Mouse (Mus musculus) forebrain, embryonic 11.5 days (tissue): ENCODE results near the gene Aoc2. TPM values are rescaled to one million over a fixed set of nuclear protein-coding genes. Genes with fewer than 3 reads are reported as not detected.

Experiments used
- ATAC-seq: fragments of 200-750 bp; cut with Nextera tagmentation; replicated peaks from 2 replicates; pipeline ENCODE4 v1.8.0; 2017; ENCODE audit warnings: moderate TSS enrichment; ENCODE audit not compliant: low FRiP score
- DNase-seq: peaks from one replicate; pipeline ENCODE4 v3.0.0-alpha.2; 2017; ENCODE audit warnings: low spot score
- H3K27ac ChIP-seq: fragments of 300-500 bp; sonication (generic); 2 replicates; pipeline ENCODE4 v1.5.1; 2014; ENCODE audit warnings: low read depth, low read length
- H3K27me3 ChIP-seq: fragments of 300-500 bp; sonication (generic); 2 replicates; pipeline ENCODE4 v1.6.1; 2014; ENCODE audit warnings: mild to moderate bottlenecking, low read length, mixed read lengths; ENCODE audit not compliant: control insufficient read depth, insufficient read depth
- H3K36me3 ChIP-seq: fragments of 300-500 bp; sonication (generic); 2 replicates; pipeline ENCODE4 v1.6.1; 2014; ENCODE audit warnings: mild to moderate bottlenecking, low read length, moderate library complexity, mixed read lengths; ENCODE audit not compliant: control insufficient read depth, insufficient read depth
- H3K4me1 ChIP-seq: fragments of 300-500 bp; sonication (generic); replicated peaks from 2 replicates; pipeline ENCODE4 v1.6.1; 2014; ENCODE audit warnings: low read length, mixed read lengths; ENCODE audit not compliant: control insufficient read depth, insufficient read depth
- H3K4me2 ChIP-seq: fragments of 300-500 bp; sonication (generic); 2 replicates; pipeline ENCODE4 v1.6.1; 2014; ENCODE audit warnings: low read depth, mild to moderate bottlenecking, low read length, moderate library complexity, mixed read lengths; ENCODE audit not compliant: severe bottlenecking
- H3K4me3 ChIP-seq: fragments of 300-500 bp; sonication (generic); 2 replicates; pipeline ENCODE4 v1.5.1; 2014; ENCODE audit warnings: low read depth, low read length
- H3K9ac ChIP-seq: fragments of 300-500 bp; sonication (generic); 2 replicates; pipeline ENCODE4 v1.6.1; 2014; ENCODE audit warnings: low read length
- H3K9me3 ChIP-seq: fragments of 300-500 bp; sonication (generic); 2 replicates; pipeline ENCODE4 v1.6.1; 2016; ENCODE audit warnings: low read length, mixed read lengths; ENCODE audit not compliant: control insufficient read depth
- WGBS: fragments of 180-500 bp; shearing (Covaris S2); extraction: QIAGEN DNeasy Blood & Tissue Kit; methylation state at CpG from one replicate; pipeline ENCODE4 v1.1.7; 2014; 5-methylcytosine and 5-hydroxymethylcytosine counted together
- polyA plus RNA-seq: library from polyadenylated mRNA; unstranded; fragments of >200 nt; fragmentation: Nextera tagmentation; extraction: Ambion mirVana; gene quantifications from 2 replicates; pipeline ENCODE4 v1.2.1, GENCODE M21; 2014

The Aoc2 gene
- polyA plus RNA-seq, 1 experiment from 2014 or later: 3.1 TPM

- Histone ChIP-seq H3K27me3 (peaks cover 5% of the 10 kb centered on the region; the same call in 1 of the 2 replicates), H3K27ac (no peak overlapping the region), H3K4me1 (peaks cover 3% of the 10 kb centered on the region), H3K4me2 (no peak overlapping the region), H3K4me3 (no peak overlapping the region), H3K9me3 (no peaks in the 10 kb centered on the region), H3K9ac (no peak overlapping the region), H3K36me3 (peaks cover 3% of the 10 kb centered on the region; the same call in 1 of the 2 replicates)
- peak; percentile 55 for DNase-seq
- no peak for ATAC-seq
- 14% methylated on average over 5 of the region's 5 CpGs for WGBS
Measured at GRCm38 (mm10) chr11:101282896-101283295, 42.0 kb upstream of the Aoc2 start.

DNA sequence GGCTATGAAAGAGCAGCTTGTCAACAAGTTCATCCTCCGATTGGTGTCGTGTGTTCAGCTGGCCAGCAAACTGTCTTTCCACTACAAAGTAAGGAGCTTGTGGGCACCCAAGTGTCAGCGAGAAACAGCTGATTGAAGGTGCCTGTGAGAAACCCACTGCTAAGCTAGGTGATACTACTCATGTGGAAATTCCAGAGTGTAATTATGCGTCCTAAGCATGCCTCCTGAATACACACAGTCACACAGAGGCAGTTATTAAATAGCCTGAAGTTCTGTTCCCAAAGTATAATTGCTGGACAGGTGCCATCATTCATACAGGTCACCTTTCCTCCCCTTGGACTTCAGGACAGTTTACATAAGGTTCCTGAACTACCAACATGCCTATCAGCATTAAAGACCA lies 41.1 kb upstream of the Aoc2 start:
- no peak overlapping the region for H3K9ac ChIP-seq
- ATAC-seq (no peak), DNase-seq (no peak)
- peaks cover 3% of the 10 kb centered on the region; the same call in 1 of the 2 replicates for H3K36me3 ChIP-seq
- peaks cover 2% of the 10 kb centered on the region; the same call in 1 of the 2 replicates for H3K4me1 ChIP-seq
- no peaks in the 10 kb centered on the region for H3K9me3 ChIP-seq
- H3K4me2 ChIP-seq: no peak overlapping the region
- 75% methylated on average over 4 of the region's 4 CpGs for WGBS
- no peak overlapping the region for H3K4me3 ChIP-seq
- no peak overlapping the region for H3K27ac ChIP-seq
- H3K27me3 ChIP-seq: peaks cover 5% of the 10 kb centered on the region; the same call in 1 of the 2 replicates

DNA sequence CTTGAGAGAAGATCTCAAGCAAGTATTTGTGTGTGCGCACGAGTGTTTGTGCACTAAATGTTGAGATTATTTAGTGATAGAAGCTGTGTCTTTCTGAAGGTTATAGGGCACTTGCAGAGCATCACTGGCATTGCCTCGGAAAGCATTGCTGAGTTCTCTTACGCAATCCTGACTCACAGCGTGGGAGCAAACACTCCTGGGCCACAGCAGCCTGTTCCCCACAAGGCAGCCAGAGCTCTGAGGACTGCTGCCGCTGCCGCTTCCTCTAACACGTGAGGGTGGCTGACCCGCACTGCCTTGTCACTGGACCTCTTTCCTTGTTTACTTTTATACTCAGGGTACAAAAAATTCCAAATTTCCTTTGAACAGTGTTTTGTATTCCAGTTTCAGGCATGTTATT lies 37.6 kb upstream of the Aoc2 start:
- WGBS: 90% methylated on average over 9 of the region's 9 CpGs
- DNase-seq (no peak), ATAC-seq (no peak)
- Histone ChIP-seq H3K4me2 (no peak overlapping the region), H3K36me3 (peaks cover 8% of the 10 kb centered on the region; the same call in 1 of the 2 replicates), H3K4me3 (no peak overlapping the region), H3K9me3 (no peaks in the 10 kb centered on the region), H3K27me3 (0 out of 2 replicates have a peak, but pooled peaks cover under 1% of the 10 kb centered on the region), H3K4me1 (0 out of 2 replicates have a peak, but pooled peaks cover 2% of the 10 kb centered on the region), H3K27ac (no peak overlapping the region), H3K9ac (no peak overlapping the region)

- Histone ChIP-seq H3K4me2 (no peak overlapping the region), H3K9ac (no peak overlapping the region), H3K27me3 (no peaks in the 10 kb centered on the region), H3K4me3 (no peak overlapping the region), H3K36me3 (peaks cover 8% of the 10 kb centered on the region), H3K27ac (no peak overlapping the region), H3K4me1 (no peaks in the 10 kb centered on the region), H3K9me3 (no peaks in the 10 kb centered on the region)
- DNase-seq (no peak), ATAC-seq (no peak)
- 93% methylated on average over 8 of the region's 8 CpGs for WGBS
Measured at GRCm38 (mm10) chr11:101291231-101291630, 33.6 kb upstream of the Aoc2 start.

DNA sequence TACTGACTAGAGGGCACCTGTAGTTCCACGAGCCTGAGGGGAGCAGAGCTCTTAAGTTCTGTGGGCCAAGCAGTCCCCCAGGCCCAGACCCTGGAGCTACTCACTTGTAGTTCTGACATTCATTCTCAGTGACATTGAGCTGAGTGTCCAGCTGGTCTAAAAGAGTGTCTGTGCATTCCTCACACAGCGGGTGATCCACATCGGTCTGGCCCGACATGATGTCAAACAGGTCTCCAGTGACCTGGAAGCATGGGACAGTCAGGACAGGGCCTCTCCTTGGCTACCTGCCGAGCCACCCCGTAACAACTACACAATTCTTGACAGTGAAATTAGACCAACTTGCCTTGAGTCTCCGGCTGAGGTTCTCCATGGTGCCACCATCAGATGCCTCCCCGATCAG lies 29.7 kb upstream of the Aoc2 start:
- 89% methylated on average over 8 of the region's 8 CpGs for WGBS
- no peak overlapping the region for H3K4me3 ChIP-seq

DNA sequence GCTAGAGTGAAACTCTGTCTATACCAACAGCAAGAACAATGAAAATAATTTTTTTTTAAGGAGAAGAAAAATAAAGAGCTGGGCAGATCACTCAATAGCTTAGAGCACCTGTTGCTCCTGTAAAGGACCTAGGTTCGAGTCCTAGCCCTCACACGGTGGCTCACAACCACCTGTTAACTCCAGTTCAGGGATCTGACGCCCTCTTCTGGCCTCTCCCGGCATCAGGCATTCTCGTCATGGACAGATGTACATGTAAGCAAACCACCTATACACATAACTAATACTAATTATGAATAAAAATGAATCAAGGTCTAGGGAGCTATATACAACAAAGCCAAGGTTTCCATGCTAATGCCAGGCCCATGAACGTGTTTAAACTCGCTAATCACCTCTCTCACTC lies 24.0 kb upstream of the Aoc2 start:
- H3K4me1 ChIP-seq: peaks cover 8% of the 10 kb centered on the region
- no peak overlapping the region; the same call in 1 of the 2 replicates for H3K4me3 ChIP-seq
- H3K9me3 ChIP-seq: no peaks in the 10 kb centered on the region
- 65% methylated on average over 7 of the region's 7 CpGs for WGBS
- H3K4me2 ChIP-seq: peak overlapping the region; percentile 99
- H3K36me3 ChIP-seq: no peaks in the 10 kb centered on the region
- no peak overlapping the region for H3K27ac ChIP-seq
- ATAC-seq (no peak), DNase-seq (no peak)
- H3K27me3 ChIP-seq: no peaks in the 10 kb centered on the region
- no peak overlapping the region for H3K9ac ChIP-seq

More for the DNA sequence above, 29.7 kb upstream of the Aoc2 start:
- Histone ChIP-seq H3K36me3 (peaks cover 2% of the 10 kb centered on the region), H3K4me1 (no peaks in the 10 kb centered on the region), H3K27ac (no peak overlapping the region), H3K4me2 (no peak overlapping the region), H3K27me3 (no peaks in the 10 kb centered on the region), H3K9me3 (no peaks in the 10 kb centered on the region), H3K9ac (no peak overlapping the region)
- DNase-seq: no peak
- no peak for ATAC-seq

DNA sequence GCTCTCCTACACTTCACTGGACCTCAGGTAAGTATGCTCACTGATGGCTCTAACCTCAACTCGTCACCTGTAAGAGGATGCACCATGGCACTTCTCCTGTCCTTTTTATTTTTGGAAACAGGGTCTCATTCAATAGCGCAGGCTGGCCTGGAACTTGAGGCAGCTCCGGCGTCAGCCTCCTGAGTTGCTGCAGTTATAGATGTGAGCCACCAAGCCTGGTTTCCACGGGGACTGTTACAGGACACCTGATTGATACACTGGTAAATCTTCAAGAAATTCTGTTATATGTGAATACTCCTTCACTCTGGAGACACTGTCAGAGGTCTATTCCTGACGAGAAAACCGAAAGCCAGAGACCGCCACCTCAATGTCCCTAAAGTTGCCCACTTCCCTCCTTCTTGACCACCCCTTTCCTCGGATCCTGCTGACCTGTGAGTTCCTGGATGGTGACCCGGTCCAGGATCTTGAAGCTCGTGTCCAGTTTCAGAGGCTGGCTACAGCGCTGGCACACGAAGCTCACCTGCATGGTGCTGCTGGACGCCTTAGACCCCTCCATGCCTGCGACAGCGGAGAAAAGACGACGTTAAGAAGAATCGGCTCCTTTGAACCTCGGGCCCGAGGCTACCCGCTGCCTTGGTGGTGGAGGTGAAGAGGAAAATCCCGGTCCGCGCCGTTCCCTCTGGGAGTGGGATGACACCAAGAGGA lies 23.4 kb upstream of the Aoc2 start:
- Histone ChIP-seq H3K9me3 (no peaks in the 10 kb centered on the region), H3K4me3 (peak overlapping the region; percentile 90), H3K27ac (no peak overlapping the region), H3K36me3 (no peaks in the 10 kb centered on the region), H3K4me2 (peak overlapping the region; percentile 99), H3K9ac (peak overlapping the region; percentile 82), H3K27me3 (no peaks in the 10 kb centered on the region), H3K4me1 (peaks cover 8% of the 10 kb centered on the region)
- DNase-seq (no peak), ATAC-seq (no peak)
- whole genome bisulfite sequencing: 13% methylated on average over 26 of the region's 26 CpGs

DNA sequence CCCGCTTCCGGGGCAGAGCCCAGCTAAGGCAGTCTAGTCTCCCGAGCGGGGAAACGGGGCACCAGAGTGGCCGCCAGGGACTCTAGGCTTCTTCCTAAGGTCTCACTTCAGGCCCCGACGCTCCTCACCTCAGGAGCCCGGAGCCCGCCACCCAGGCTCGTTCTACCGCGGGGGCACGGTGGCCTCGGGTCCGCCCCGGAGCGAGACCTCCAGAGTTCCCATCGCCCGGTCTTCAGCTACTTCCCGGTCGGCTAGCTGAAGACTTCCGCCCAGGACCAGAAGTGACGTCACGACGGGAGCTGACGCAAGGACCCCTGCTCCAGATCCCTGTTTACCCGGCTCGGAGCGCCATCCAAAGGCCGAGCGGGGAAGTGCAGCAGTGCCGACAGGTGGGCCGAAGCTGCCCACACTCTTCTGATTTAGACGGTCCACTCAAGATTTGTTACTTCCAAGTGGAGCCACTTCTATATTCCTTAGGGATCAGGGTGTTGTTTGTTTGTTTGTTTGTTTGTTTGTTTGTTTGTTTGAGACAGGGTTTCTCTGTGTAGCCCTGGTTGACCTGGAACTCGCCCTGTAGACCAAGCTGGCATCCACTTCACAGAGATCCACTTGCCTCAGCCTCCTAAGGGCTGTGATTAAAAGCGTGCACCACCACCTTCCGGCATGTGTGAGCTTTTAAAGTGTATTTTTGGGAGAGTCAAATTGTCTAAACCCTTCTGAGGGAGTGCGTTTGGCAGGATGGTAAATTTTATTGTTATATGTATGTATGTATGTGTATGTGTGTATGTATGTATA lies 22.7 kb upstream of the Aoc2 start, which contains the start of gene Becn1:
TSS of gene Becn1 (minus strand) at position 283 of the 795 bp plus-strand sequence.
- DNase-seq (peak; percentile 98), ATAC-seq (peak; percentile 88)
- Histone ChIP-seq H3K27me3 (no peaks in the 10 kb centered on the region), H3K4me2 (peak within 1 kb of the TSS; percentile 99), H3K36me3 (no peaks in the 10 kb centered on the region), H3K27ac (no peak within 1 kb of the TSS), H3K9ac (peak within 1 kb of the TSS; percentile 82), H3K9me3 (no peaks in the 10 kb centered on the region), H3K4me3 (peak within 1 kb of the TSS; percentile 90), H3K4me1 (peaks cover 8% of the 10 kb centered on the region)
- 7% methylated on average over 39 of the region's 39 CpGs for WGBS
